Comparison of ENCODE assay signal across 21 mouse cellular contexts in genomic region chr1:38291915-38292314, GRCm38 (mm10).
DNase-seq lines count a peak whose midpoint lies in the region; ATAC-seq lines count a peak whose summit lies in the region.
"Had no signal": no experiment of that assay in that cellular context is flagged by ENCODE, and none has a peak within 500 bp of the region (broad histone marks: within the 10 kb centered on the region; RNA-seq: fewer than 3 reads in every experiment).

No protein-coding gene starts in this region.

- H3K4me2 ChIP-seq in heart, embryonic 12.5 days, result no peak overlapping the region
- H3K4me2 ChIP-seq: embryonic facial prominence, embryonic 13.5 days; liver, embryonic 13.5 days; midbrain, embryonic 12.5 days; neural tube, embryonic 15.5 days had no signal

- no peaks in the 10 kb centered on the region for H3K36me3 ChIP-seq in heart, embryonic 12.5 days
- H3K36me3 ChIP-seq: embryonic facial prominence, embryonic 13.5 days; liver, embryonic 13.5 days; midbrain, embryonic 12.5 days; neural tube, embryonic 15.5 days had no signal

- intact Hi-C loops in heart, postnatal 25 days (cut with DNase I), result no loop called here
- intact Hi-C loops in heart, postnatal 36 days (cut with DNase I), result no loop called here

- H3K27me3 ChIP-seq in heart, embryonic 12.5 days (replicated peaks), result no peaks in the 10 kb centered on the region
- H3K27me3 ChIP-seq: embryonic facial prominence, embryonic 13.5 days; liver, embryonic 13.5 days; midbrain, embryonic 12.5 days; neural tube, embryonic 15.5 days had no signal

- peaks cover 15% of the 10 kb centered on the region; the same call in 1 of the 2 replicates for H3K4me1 ChIP-seq in heart, embryonic 12.5 days (replicated peaks)
- H3K4me1 ChIP-seq: liver, embryonic 13.5 days had no signal

- no peak overlapping the region for H3K9ac ChIP-seq in heart, embryonic 12.5 days
- H3K9ac ChIP-seq: embryonic facial prominence, embryonic 13.5 days; liver, embryonic 13.5 days; midbrain, embryonic 12.5 days; neural tube, embryonic 15.5 days had no signal

- 71% methylated on average over 6 of the region's 6 CpGs for WGBS in heart, embryonic 12.5 days

- no peak for ATAC-seq in heart, embryonic 12.5 days (ENCODE audit: insufficient number of reproducible peaks, low FRiP score)
- ATAC-seq: forebrain, embryonic 16.5 days; intestine, postnatal 0 days had no signal

- H3K9me3 ChIP-seq in heart, embryonic 12.5 days (replicated peaks), result no peaks in the 10 kb centered on the region
- H3K9me3 ChIP-seq: embryonic facial prominence, embryonic 13.5 days; liver, embryonic 13.5 days; midbrain, embryonic 12.5 days; neural tube, embryonic 15.5 days had no signal

- H3K4me3 ChIP-seq in heart, embryonic 12.5 days, result no peak overlapping the region
- H3K4me3 ChIP-seq: embryonic facial prominence, embryonic 13.5 days; liver, embryonic 13.5 days; midbrain, embryonic 12.5 days; neural tube, embryonic 15.5 days had no signal

- no peak overlapping the region for H3K27ac ChIP-seq in heart, embryonic 12.5 days (ENCODE audit: poor library complexity, severe bottlenecking)
- H3K27ac ChIP-seq: embryonic facial prominence, embryonic 13.5 days; liver, embryonic 13.5 days; midbrain, embryonic 12.5 days; neural tube, embryonic 15.5 days had no signal

- DNase-seq in adrenal gland, postnatal 10 days, result peak; percentile 24
- DNase-seq in adrenal gland, postnatal 25 days, result no peak
- DNase-seq in heart, postnatal 25 days (ENCODE audit: low spot score), result peak; percentile 18
- peak; percentile 91 for DNase-seq in adipocyte (ENCODE audit: low spot score)
- peak; percentile 13 to 15 for DNase-seq in heart, postnatal 36 days
- no peak for DNase-seq in testis, postnatal 10 days (ENCODE audit: low spot score)
- no peak for DNase-seq in right cerebral cortex, postnatal 36 days (ENCODE audit: low spot score in 2 of 2)
- DNase-seq: cerebellum, adult 2 months; cerebellum, postnatal 25 days; kidney, postnatal 25 days; liver, embryonic 13.5 days; lung, adult 2 months; lung, postnatal 14 days; thymus, adult 2 months; thymus, postnatal 4 days had no signal

Comparison
In these comparisons a context has a peak if more than half of its experiments do, and no peak if none do; other contexts are left out.
1. DNase-seq: peak in adrenal gland, postnatal 10 days (single experiment), heart, postnatal 25 days (single experiment), adipocyte (single experiment) and heart, postnatal 36 days (2 of 2); none in adrenal gland, postnatal 25 days (single experiment), testis, postnatal 10 days (single experiment) and right cerebral cortex, postnatal 36 days (0 of 2).